Mouse (Mus musculus) liver, adult 2 months (tissue): ENCODE results near the gene Naaladl2.

ENCODE experiments used
- CTCF ChIP-seq: fragments of 200-500 bp; IDR thresholded peaks from 2 replicates; pipeline ENCODE4 v1.5.1; 2011; ENCODE audit warnings: low read depth, low read length, control low read depth
- POLR2A ChIP-seq: fragments of 200-500 bp; IDR thresholded peaks from 2 replicates; pipeline ENCODE4 v1.6.1; 2011; ENCODE audit warnings: low read length, control low read depth; ENCODE audit not compliant: insufficient read depth; ENCODE audit errors: extremely low read depth

GRCm38 (mm10) chr3:23928097-23928496, 1216.0 kb downstream of the Naaladl2 start:
- no peak for TF ChIP-seq CTCF
- TF ChIP-seq POLR2A: no peak
